Mouse (Mus musculus): ENCODE data around the gene Arhgap1.
A peak's percentile ranks its signal among the peaks of the same experiment; 100 is the strongest.

Gene Arhgap1

GRCm38 (mm10) chr2:91646733-91647132 lies 2.9 kb upstream of the Arhgap1 start:
- DNase-seq (ENCODE audit: low spot score in 2 of 2) = peak in 1 of 2 experiments; percentile 72

- peak in 1 of 2 experiments; percentile 14 for DNase-seq (ENCODE audit: low spot score in 2 of 2)
Observed at GRCm38 (mm10) chr2:91649152-91649551, 508 bp upstream of the Arhgap1 start.

GRCm38 (mm10) chr2:91650360-91650995 lies 818 bp downstream of the Arhgap1 start:
- DNase-seq (ENCODE audit: low spot score in 2 of 2) = no peak

GRCm38 (mm10) chr2:91651458-91652258 lies 2.0 kb downstream of the Arhgap1 start:
- no peak for DNase-seq (ENCODE audit: low spot score in 2 of 2)

GRCm38 (mm10) chr2:91652863-91653262 lies 3.2 kb downstream of the Arhgap1 start:
- DNase-seq (ENCODE audit: low spot score in 2 of 2) = no peak

GRCm38 (mm10) chr2:91655388-91655787 lies 5.7 kb downstream of the Arhgap1 start:
- DNase-seq (ENCODE audit: low spot score in 2 of 2) = no peak

- no peak for DNase-seq (ENCODE audit: low spot score in 2 of 2)
Observed at GRCm38 (mm10) chr2:91655827-91656226, 6.2 kb downstream of the Arhgap1 start.

- DNase-seq (ENCODE audit: low spot score in 2 of 2) = no peak
Observed at GRCm38 (mm10) chr2:91656774-91657173, 7.1 kb downstream of the Arhgap1 start.

- DNase-seq (ENCODE audit: low spot score in 2 of 2) = no peak
Observed at GRCm38 (mm10) chr2:91659657-91660056, 10.0 kb downstream of the Arhgap1 start.

GRCm38 (mm10) chr2:91660981-91661380 lies 11.3 kb downstream of the Arhgap1 start:
- no peak for DNase-seq (ENCODE audit: low spot score in 2 of 2)

GRCm38 (mm10) chr2:91664780-91665179 lies 15.1 kb downstream of the Arhgap1 start:
- DNase-seq (ENCODE audit: low spot score in 2 of 2) = no peak

GRCm38 (mm10) chr2:91666386-91666910 lies 16.8 kb downstream of the Arhgap1 start:
- no peak for DNase-seq (ENCODE audit: low spot score in 2 of 2)

GRCm38 (mm10) chr2:91667747-91668146 lies 18.1 kb downstream of the Arhgap1 start:
- DNase-seq (ENCODE audit: low spot score in 2 of 2) = no peak

- DNase-seq (ENCODE audit: low spot score in 2 of 2) = no peak
Observed at GRCm38 (mm10) chr2:91669326-91669725, 19.7 kb downstream of the Arhgap1 start.

GRCm38 (mm10) chr2:91670038-91670437 lies 20.4 kb downstream of the Arhgap1 start:
- no peak for DNase-seq (ENCODE audit: low spot score in 2 of 2)

- no peak for DNase-seq (ENCODE audit: low spot score in 2 of 2)
Observed at GRCm38 (mm10) chr2:91673587-91673986, 23.9 kb downstream of the Arhgap1 start.

- DNase-seq (ENCODE audit: low spot score in 2 of 2) = no peak
Observed at GRCm38 (mm10) chr2:91674895-91675294, 25.2 kb downstream of the Arhgap1 start.

GRCm38 (mm10) chr2:91676420-91676819 lies 26.8 kb downstream of the Arhgap1 start:
- DNase-seq (ENCODE audit: low spot score in 2 of 2) = no peak

GRCm38 (mm10) chr2:91676961-91677360 lies 27.3 kb downstream of the Arhgap1 start:
- DNase-seq (ENCODE audit: low spot score in 2 of 2) = no peak

GRCm38 (mm10) chr2:91682850-91683249 lies 33.2 kb downstream of the Arhgap1 start:
- peak in 1 of 2 experiments; percentile 31 for DNase-seq (ENCODE audit: low spot score in 2 of 2)

GRCm38 (mm10) chr2:91683919-91684318 lies 34.3 kb downstream of the Arhgap1 start:
- no peak for DNase-seq (ENCODE audit: low spot score in 2 of 2)

GRCm38 (mm10) chr2:91689452-91689851 lies 39.8 kb downstream of the Arhgap1 start:
- no peak for DNase-seq (ENCODE audit: low spot score in 2 of 2)
